ENCODE assay signal across 16 mouse cellular contexts in the genomic region with DNA sequence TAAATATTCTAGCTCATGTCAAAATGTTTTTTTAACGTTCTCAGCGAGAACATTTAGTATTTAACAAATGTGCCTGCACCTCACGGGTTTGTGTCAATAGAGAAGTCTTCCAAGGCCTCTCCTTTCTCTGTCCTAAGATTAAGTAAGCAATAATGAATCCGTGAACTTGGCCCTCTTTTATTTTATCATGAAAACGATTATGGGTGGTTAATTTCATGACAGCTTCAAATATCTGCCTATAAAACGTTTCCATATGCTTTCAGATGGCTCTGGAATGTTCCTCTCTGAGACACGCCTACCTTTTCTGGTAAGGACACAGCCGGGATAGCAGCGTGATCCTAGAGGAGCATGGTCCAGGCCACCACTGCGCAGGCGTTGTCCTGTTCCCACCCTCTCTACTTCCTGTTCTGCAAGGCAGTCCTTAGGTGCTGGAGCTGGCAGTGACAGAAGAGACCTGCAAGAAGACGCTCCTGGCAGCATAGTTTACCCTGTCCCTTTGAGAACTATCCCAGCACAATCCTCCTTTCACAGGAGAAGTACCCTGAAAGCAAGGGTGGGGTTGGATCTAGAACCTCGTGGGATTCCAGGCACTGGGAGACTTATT.
DNase-seq lines count a peak whose midpoint lies in the region; ATAC-seq and TF ChIP-seq lines count a peak whose summit lies in the region.
"Had no signal": no experiment of that assay in that cellular context is flagged by ENCODE, and none has a peak within 500 bp of the region (broad histone marks: within the 10 kb centered on the region; RNA-seq: fewer than 3 reads in every experiment).

No protein-coding gene starts in this region.

- WGBS in heart, embryonic 13.5 days: 62% methylated on average over 13 of the region's 13 CpGs
- 33% methylated on average over 13 of the region's 13 CpGs for WGBS in lung, postnatal 0 days
- WGBS in liver, embryonic 12.5 days (ENCODE audit: insufficient replicate concordance): 49% methylated on average over 13 of the region's 13 CpGs

- no peaks in the 10 kb centered on the region for H3K27me3 ChIP-seq in heart, embryonic 13.5 days (replicated peaks)
- no peaks in the 10 kb centered on the region for H3K27me3 ChIP-seq in lung, postnatal 0 days (replicated peaks; ENCODE audit: insufficient read depth, low read length)
- no peaks in the 10 kb centered on the region for H3K27me3 ChIP-seq in liver, embryonic 12.5 days (replicated peaks)
- H3K27me3 ChIP-seq: kidney, embryonic 15.5 days; limb, embryonic 12.5 days had no signal

- H3K36me3 ChIP-seq in heart, embryonic 13.5 days: no peaks in the 10 kb centered on the region
- H3K36me3 ChIP-seq in lung, postnatal 0 days (ENCODE audit: insufficient read depth, low read length): no peaks in the 10 kb centered on the region
- no peaks in the 10 kb centered on the region for H3K36me3 ChIP-seq in liver, embryonic 12.5 days
- H3K36me3 ChIP-seq: forebrain, embryonic 12.5 days; kidney, embryonic 15.5 days; limb, embryonic 12.5 days had no signal

- TF ChIP-seq EP300 in lung, postnatal 0 days (IDR thresholded peaks at IDR 0.05): peak; percentile 79

- H3K9ac ChIP-seq in heart, embryonic 13.5 days: 0 out of 2 replicates have a peak overlapping the region, but pooled peaks have one; percentile 12
- no peak overlapping the region for H3K9ac ChIP-seq in lung, postnatal 0 days (replicated peaks; ENCODE audit: low read depth)
- H3K9ac ChIP-seq in liver, embryonic 12.5 days: no peak overlapping the region
- H3K9ac ChIP-seq: forebrain, embryonic 12.5 days; kidney, embryonic 15.5 days; limb, embryonic 12.5 days had no signal

- ATAC-seq in heart, embryonic 13.5 days (ENCODE audit: extremely low read depth, insufficient number of reproducible peaks, low FRiP score, low TSS enrichment): no peak
- peak; percentile 87 for ATAC-seq in lung, postnatal 0 days
- no peak for ATAC-seq in liver, embryonic 12.5 days

- TF ChIP-seq CTCF in lung, postnatal 0 days (IDR thresholded peaks at IDR 0.05): no peak

- H3K4me1 ChIP-seq in heart, embryonic 13.5 days: peaks cover 48% of the 10 kb centered on the region
- peaks cover 8% of the 10 kb centered on the region; the same call in 1 of the 2 replicates for H3K4me1 ChIP-seq in lung, postnatal 0 days (ENCODE audit: insufficient read depth, low read depth, low read length)
- H3K4me1 ChIP-seq in liver, embryonic 12.5 days: peaks cover 18% of the 10 kb centered on the region

- intact Hi-C loops in heart, postnatal 36 days (cut with DNase I): no loop called here

- H3K9me3 ChIP-seq in heart, embryonic 13.5 days: no peaks in the 10 kb centered on the region
- no peaks in the 10 kb centered on the region for H3K9me3 ChIP-seq in lung, postnatal 0 days (ENCODE audit: low read length)
- no peaks in the 10 kb centered on the region for H3K9me3 ChIP-seq in liver, embryonic 12.5 days (replicated peaks)
- H3K9me3 ChIP-seq: forebrain, embryonic 12.5 days; kidney, embryonic 15.5 days; limb, embryonic 12.5 days had no signal

- H3K4me2 ChIP-seq in heart, embryonic 13.5 days: no peak overlapping the region
- no peak overlapping the region for H3K4me2 ChIP-seq in lung, postnatal 0 days (replicated peaks; ENCODE audit: low read depth, low read length)
- peak overlapping the region; percentile 13 for H3K4me2 ChIP-seq in liver, embryonic 12.5 days
- H3K4me2 ChIP-seq: forebrain, embryonic 12.5 days; kidney, embryonic 15.5 days; limb, embryonic 12.5 days had no signal

- no peak overlapping the region for H3K4me3 ChIP-seq in heart, embryonic 13.5 days
- H3K4me3 ChIP-seq in lung, postnatal 0 days (ENCODE audit: low read depth, low read length): no peak overlapping the region
- no peak overlapping the region for H3K4me3 ChIP-seq in liver, embryonic 12.5 days
- H3K4me3 ChIP-seq: forebrain, embryonic 12.5 days; kidney, embryonic 15.5 days; layer of hippocampus, adult 2 months; left cerebral cortex, adult 2 months; limb, embryonic 12.5 days had no signal

- peak overlapping the region; percentile 69 for H3K27ac ChIP-seq in heart, embryonic 13.5 days (replicated peaks)
- H3K27ac ChIP-seq in lung, postnatal 0 days (ENCODE audit: low read length): peak overlapping the region; percentile 33
- 0 out of 2 replicates have a peak overlapping the region, but pooled peaks have one; percentile 4 for H3K27ac ChIP-seq in liver, embryonic 12.5 days
- H3K27ac ChIP-seq: forebrain, embryonic 12.5 days; kidney, embryonic 15.5 days; layer of hippocampus, adult 2 months; left cerebral cortex, adult 2 months; limb, embryonic 12.5 days had no signal

- DNase-seq in heart, postnatal 36 days: no peak
- peak; percentile 91 for DNase-seq in lung, postnatal 0 days (ENCODE audit: low spot score)
- no peak for DNase-seq in lung, postnatal 36 days
- peak; percentile 62 for DNase-seq in ZHBTc4 (ENCODE audit: low read depth, low spot score)
- DNase-seq in spleen, postnatal 36 days (ENCODE audit: low spot score in 2 of 2): no peak
- DNase-seq in frontal cortex, postnatal 25 days (ENCODE audit: low spot score in 2 of 2): no peak
- DNase-seq: adrenal gland, postnatal 14 days; cerebellum, adult 2 months; right cerebral cortex, postnatal 14 days had no signal

Comparison
In these comparisons a context has a peak if more than half of its experiments do, and no peak if none do; other contexts are left out.
1. DNase-seq: peak in lung, postnatal 0 days (single experiment) and ZHBTc4 (single experiment); none in heart, postnatal 36 days (0 of 2), lung, postnatal 36 days (single experiment), spleen, postnatal 36 days (0 of 2) and frontal cortex, postnatal 25 days (0 of 2).
2. H3K27ac ChIP-seq: peak in every context shown above with its lines; median percentile 69 in heart, embryonic 13.5 days; 33 in lung, postnatal 0 days; 4 in liver, embryonic 12.5 days.